Mouse (Mus musculus) spleen, embryonic (tissue): Measurements from ENCODE around the gene Prkrip1.

Experiments
- CTCF ChIA-PET: fragments of 350-600 bp; sonication (Branson Sonifier 250); formaldehyde crosslinking; loops from one replicate; lab custom pipeline; 2022; lab: Charles Lee

Gene Prkrip1

GRCm38 (mm10) chr5:136198474-136199391 is at the start of gene Prkrip1:
Gene Prkrip1 (minus strand): TSS chr5:136198963.
- CTCF ChIA-PET: interaction anchor here (0.6 to 0.9 kb wide), 3 partner anchors 33 to 113 kb away, joined by 3 to 8 read pairs (median 3); no protein-coding TSS in a partner anchor

DNA sequence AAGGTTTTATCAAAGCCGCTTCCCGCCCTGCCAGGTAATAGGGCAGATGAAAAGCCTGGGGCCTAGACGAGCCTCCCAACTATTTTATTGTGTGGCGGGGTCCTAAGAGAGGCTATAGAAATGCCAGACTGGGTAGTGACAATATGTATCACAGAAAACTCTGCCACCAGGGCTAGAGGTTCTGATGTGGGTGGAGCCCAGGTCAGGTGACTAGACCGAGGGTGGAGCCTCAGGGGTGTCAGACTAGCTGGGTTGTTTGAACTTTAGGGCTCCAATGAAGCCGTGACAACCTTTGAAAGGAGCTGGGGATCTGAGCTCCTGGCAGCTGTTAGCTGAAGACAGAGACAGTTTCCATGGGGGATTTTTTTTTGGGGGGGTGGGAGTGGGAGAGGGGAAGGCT is 49.7 kb upstream of the Prkrip1 start:
- CTCF ChIA-PET: interaction anchor here (0.5 kb wide), 1 partner anchor 320 kb away, joined by 3 read pairs; no protein-coding TSS in a partner anchor

DNA sequence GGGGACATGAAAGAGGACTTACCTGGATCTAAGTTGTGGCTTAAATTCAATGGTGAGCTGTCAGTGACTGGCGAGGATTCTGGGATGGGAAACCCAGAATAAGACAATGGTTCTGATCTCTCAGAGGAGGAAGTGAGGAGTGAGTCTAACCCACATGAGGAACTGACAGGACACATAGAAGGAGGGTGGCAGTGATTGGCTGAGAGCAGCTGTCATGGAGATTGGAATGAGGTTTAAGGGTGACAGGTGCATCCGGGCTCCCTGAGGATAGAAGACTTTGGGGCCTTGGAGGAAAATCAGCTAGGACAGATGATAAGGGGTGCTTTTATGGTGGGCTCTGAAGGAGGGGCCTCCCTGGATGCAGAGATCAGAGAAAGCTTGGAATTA is 47.7 kb upstream of the Prkrip1 start, which contains the start of gene Sh2b2:
Gene Sh2b2 (minus strand): TSS at position 105 of the 387 bp plus-strand sequence.
- CTCF ChIA-PET: interaction anchor here (0.5 kb wide), 1 partner anchor 472 kb away, joined by 5 read pairs; no protein-coding TSS in a partner anchor

GRCm38 (mm10) chr5:136245541-136246451 is 47.0 kb upstream of the Prkrip1 start:
- CTCF ChIA-PET: interaction anchor here (0.5 to 0.6 kb wide), 2 partner anchors 54 to 472 kb away, joined by 4 to 5 read pairs; no protein-coding TSS in a partner anchor

GRCm38 (mm10) chr5:136244762-136245540 is 46.2 kb upstream of the Prkrip1 start:
- CTCF ChIA-PET: interaction anchor here (0.6 to 1.7 kb wide), 3 partner anchors 8 to 54 kb away, joined by 3 to 6 read pairs (median 4); no protein-coding TSS in a partner anchor

DNA sequence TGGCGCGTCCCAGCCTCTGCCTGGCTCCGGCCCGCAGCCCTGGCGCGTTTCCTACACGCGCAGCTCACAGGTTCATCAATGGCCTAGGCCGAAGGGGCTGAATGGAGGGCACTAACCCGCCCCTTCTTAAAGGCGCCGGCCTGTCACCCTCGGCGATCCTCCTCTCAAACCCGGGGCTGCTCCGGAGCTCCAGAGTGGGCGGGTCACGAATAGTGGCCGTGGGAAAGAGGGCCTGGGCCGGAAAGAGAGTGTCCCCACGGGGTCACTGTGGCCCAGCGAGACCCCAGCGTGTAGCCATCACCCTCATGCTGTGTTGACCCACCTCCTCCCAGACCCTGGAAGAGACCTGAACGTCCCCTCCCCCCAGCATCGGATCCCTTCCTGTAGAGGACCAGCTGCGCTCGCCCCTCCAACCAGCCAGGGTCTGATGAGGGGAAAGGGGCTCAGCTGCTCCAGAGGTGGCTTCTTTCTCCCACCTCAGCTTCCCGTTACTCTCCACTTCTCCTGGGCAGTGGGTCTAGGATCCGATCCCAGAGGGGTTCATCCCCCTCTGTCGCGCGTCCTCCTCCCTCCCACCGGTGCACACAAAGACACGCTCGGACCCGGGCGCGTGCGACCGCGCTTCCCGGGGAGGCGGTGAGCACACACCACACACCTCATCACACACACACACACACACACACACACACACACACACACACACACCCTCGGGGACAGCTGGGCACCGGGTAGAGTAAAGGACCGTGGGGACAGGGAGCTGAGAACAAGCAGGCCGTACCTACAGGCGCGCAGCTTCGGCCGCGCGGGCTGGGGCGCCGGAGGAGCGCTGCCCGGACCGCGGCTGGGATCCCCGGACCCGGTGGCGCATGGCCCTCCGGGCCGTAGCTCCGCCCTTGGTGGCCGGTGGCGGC is 45.3 kb upstream of the Prkrip1 start:
- CTCF ChIA-PET: interaction anchor here (0.7 to 1.7 kb wide), 3 partner anchors 9 to 285 kb away, joined by 3 to 6 read pairs (median 4); no protein-coding TSS in a partner anchor

GRCm38 (mm10) chr5:136241161-136241560 is 42.4 kb upstream of the Prkrip1 start:
- CTCF ChIA-PET: no interaction called here

- CTCF ChIA-PET: no interaction called here
Observed at GRCm38 (mm10) chr5:136240381-136240780, 41.6 kb upstream of the Prkrip1 start.

DNA sequence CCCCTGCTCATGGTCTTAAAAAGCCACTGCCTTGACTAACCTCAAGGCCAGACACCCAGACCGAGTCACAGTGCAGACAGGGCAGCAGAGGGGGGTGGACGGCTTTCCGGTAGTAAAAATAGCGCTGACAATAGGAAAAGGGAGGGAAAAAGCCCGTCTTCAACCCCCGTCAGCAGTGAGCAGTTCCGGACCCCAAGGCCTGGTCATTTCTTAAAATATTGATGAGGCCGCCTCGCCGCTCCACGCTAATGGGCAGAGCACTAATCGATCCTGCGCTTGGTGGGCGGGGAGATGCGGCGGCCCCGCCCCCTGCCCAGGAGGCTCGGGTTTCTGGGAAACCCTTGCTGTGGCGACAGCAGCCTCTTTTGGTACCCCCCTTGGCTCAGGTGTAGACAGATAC is 38.8 kb upstream of the Prkrip1 start:
- CTCF ChIA-PET: interaction anchor here (0.6 kb wide), 1 partner anchor 258 kb away, joined by 6 read pairs; no protein-coding TSS in a partner anchor

GRCm38 (mm10) chr5:136236611-136237010 is 37.8 kb upstream of the Prkrip1 start:
- CTCF ChIA-PET: no interaction called here

DNA sequence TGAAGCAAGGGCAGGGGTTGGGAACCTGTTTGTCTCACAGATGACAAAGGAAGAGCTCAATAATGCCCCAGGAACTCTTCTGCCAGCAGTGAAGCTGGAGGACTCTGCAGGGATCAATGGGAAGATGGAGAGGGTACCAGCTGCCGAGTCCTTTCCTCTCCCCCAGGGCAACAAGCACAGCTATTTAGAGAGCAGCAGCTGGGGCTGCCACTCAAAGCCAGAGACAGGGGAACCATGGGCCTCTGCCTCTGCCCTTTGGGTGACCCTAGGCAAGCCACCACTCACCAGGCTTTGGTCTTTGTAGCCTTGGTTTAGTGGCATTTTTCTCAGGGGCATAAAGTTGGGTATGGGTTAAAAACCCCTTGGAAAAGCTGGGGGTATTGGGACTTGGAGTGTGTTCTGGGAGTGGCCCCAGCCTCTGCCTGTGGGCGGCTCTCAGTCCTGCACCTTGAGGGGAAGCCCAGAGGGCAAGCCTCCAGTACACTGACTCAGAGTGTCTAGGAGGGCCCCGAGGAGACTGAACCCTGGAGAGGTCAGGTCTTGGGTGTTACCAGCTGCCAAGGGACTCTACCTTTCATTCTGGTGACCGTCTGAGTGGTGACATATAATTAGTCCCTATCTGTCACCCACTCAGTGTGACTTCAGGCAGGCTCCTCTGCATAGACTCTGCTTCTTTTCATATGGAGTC is 31.7 kb upstream of the Prkrip1 start:
- CTCF ChIA-PET: no interaction called here

- CTCF ChIA-PET: no interaction called here
Observed at GRCm38 (mm10) chr5:136226246-136226876, 27.6 kb upstream of the Prkrip1 start.

DNA sequence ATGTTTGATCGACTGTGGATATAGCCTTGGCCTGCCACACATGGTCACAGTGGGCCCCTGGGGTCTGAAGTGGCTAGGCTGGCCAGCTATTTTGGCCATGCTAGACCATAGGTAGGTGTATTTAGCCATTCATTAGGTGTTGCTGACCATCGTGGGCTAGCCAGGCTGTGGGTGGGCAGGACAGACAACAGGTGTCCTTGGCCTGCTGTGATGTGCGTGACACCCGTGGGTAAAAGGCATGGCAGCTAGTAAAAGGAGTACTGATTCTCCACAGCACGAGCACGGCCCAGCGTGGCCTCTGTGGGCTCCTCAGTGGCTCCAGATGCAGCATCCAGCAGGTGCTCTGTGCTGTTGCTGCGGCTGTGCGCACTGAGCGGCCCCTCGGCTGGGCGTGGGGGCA is 19.8 kb upstream of the Prkrip1 start:
- CTCF ChIA-PET: no interaction called here

DNA sequence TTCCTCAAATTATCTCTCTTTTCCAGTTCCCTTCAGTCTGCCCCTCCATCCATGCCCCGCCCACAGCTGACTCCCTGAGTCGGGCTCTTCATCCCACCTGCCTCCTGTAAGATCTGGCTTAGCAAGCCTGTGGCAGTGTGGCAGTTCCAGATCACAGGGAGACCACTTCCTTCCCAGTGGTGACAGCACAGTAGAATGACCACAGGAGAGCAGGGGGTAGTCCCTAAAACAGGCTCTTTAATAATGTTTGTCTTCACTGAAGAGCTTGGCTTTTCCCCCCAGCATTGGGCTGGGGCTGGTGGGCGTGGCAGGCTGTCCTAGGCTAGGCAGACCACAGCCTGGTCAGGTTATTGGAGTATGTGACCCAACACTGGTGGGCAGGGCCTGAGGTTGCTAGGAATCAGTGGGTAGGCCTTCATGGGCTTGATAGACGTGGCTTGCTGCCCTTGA is 19.2 kb upstream of the Prkrip1 start:
- CTCF ChIA-PET: no interaction called here

DNA sequence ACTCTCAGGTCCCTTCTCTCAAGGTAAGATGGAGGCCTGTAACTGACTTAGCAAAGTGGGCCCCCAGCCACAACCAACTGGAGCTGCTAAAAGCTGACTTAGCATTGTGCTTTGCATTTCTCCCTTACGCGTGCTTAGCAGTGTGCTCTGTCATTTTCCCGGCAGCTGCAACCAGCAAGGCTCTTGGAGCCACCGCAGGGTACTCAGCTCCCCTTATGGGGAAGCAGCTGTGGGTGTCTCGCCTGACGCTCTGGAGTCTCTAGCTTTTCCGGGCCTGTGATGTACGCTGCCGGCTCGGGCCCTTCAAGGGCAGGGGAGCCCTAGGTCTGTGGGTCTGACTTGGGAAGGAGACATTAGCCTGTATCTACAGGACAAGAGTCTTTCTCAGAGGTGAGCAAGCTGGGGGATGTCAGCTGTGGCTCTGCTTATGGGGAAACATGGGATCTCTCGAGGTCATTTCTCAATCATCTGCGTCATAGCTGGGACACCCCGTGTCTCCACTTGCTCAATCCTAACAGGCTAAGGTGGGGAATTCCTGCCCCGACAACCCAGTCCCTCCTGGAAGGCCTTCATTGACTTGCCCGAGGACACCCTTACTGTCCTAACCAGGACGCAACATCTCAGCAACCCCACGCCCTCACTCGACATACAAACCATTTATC is 18.4 kb upstream of the Prkrip1 start:
- CTCF ChIA-PET: no interaction called here

- CTCF ChIA-PET: no interaction called here
Observed at GRCm38 (mm10) chr5:136215958-136216357, 17.2 kb upstream of the Prkrip1 start.

DNA sequence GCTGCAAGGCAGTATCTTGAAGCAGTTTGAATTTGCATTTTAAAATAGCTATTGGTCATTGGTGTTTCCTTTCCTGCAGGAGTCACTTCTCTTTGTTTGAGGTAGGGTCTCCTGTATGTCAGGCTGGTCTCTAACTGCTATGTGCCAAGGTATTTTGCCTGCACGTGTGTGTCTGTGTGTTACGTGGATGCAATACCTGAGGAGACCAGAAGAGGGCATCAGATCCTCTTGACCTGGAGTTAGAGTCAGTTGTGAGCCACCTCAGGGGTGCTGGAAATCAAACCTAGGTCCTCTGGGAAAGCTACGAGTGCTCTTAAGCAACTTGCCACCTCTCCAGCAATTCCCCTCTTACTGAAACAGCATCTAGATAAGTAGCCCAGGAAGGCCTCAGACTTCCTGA is 16.4 kb upstream of the Prkrip1 start:
- CTCF ChIA-PET: no interaction called here

DNA sequence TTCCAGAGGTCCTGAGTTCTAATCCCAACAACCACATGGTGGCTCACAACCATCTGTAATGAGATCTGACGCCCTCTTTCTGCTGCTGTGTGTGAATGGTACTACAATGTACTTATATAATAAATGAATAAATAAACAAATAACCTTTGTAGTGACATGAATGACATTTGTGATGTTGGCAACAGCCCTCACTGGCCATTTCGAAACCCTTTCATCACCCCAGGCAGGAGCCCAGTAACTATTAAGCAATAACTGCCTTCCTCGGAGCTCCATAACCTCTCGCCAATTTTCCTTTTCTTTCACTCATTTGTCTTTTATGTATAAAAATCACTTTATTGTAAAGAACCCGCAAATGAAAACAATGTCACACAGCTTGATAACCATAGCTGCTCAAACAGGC is 15.0 kb upstream of the Prkrip1 start:
- CTCF ChIA-PET: no interaction called here
